Mouse (Mus musculus) olfactory bulb, adult 2 months (tissue): Measurements from ENCODE around the gene Nlrc5. TPM values are rescaled to one million over a fixed set of nuclear protein-coding genes. Genes with fewer than 3 reads are reported as not detected.

Source experiments
- H3K27ac ChIP-seq: fragments of 200-500 bp; 2 replicates; pipeline ENCODE4 v1.5.1; 2012; ENCODE audit warnings: low read depth, low read length; ENCODE audit not compliant: insufficient read depth
- H3K4me1 ChIP-seq: fragments of 200-500 bp; 2 replicates; pipeline ENCODE4 v1.6.1; 2012; ENCODE audit warnings: low read length; ENCODE audit not compliant: control insufficient read depth, insufficient read depth
- H3K4me3 ChIP-seq: fragments of 200-500 bp; 2 replicates; pipeline ENCODE4 v1.5.1; 2012; ENCODE audit warnings: mild to moderate bottlenecking, low read depth, low read length, moderate library complexity; ENCODE audit not compliant: insufficient read depth
- CTCF ChIP-seq: fragments of 200-500 bp; IDR thresholded peaks from 2 replicates; pipeline ENCODE4 v1.5.1; 2012; ENCODE audit warnings: low read depth, mild to moderate bottlenecking, low read length, moderate library complexity; ENCODE audit not compliant: insufficient read depth
- POLR2A ChIP-seq: fragments of 200-500 bp; IDR thresholded peaks from 2 replicates; pipeline ENCODE4 v1.6.1; 2012; ENCODE audit warnings: mild to moderate bottlenecking, low read depth, low read length, moderate library complexity; ENCODE audit not compliant: insufficient read depth
- WGBS: fragments of 180-500 bp; shearing (Covaris S2); methylation state at CpG from one replicate; pipeline ENCODE4 v1.1.7; 2018; 5-methylcytosine and 5-hydroxymethylcytosine counted together
- polyA plus RNA-seq: library from polyadenylated mRNA; stranded (reverse); fragments of >200 nt; gene quantifications from 2 replicates; pipeline ENCODE4 v1.2.4, GENCODE M21; 2012; ENCODE audit warnings: low replicate concordance; ENCODE audit not compliant: missing spikeins, insufficient read depth, insufficient read length

The Nlrc5 gene
- polyA plus RNA-seq, 1 experiment = not detected

GRCm38 (mm10) chr8:94453868-94454488, 19.8 kb downstream of the Nlrc5 start:
- Histone ChIP-seq H3K4me3 (no peak overlapping the region), H3K27ac (no peak overlapping the region), H3K4me1 (no peaks in the 10 kb centered on the region)
- TF ChIP-seq POLR2A (no peak), CTCF (no peak)
- WGBS = 86% methylated on average over 6 of the region's 6 CpGs

- TF ChIP-seq CTCF (no peak), POLR2A (no peak)
- WGBS = 90% methylated on average over 5 of the region's 5 CpGs
- Histone ChIP-seq H3K4me3 (no peak overlapping the region), H3K4me1 (no peaks in the 10 kb centered on the region), H3K27ac (no peak overlapping the region)
These were observed 20.7 kb downstream of the Nlrc5 start for GRCm38 (mm10) chr8:94454905-94455304.

GRCm38 (mm10) chr8:94456071-94456470, 21.9 kb downstream of the Nlrc5 start:
- 90% methylated on average over 5 of the region's 5 CpGs for WGBS
- TF ChIP-seq POLR2A (no peak), CTCF (no peak)
- Histone ChIP-seq H3K27ac (no peak overlapping the region), H3K4me3 (no peak overlapping the region), H3K4me1 (no peaks in the 10 kb centered on the region)

- 52% methylated on average over 2 of the region's 2 CpGs for WGBS
- H3K4me3 ChIP-seq = no peak overlapping the region
- TF ChIP-seq POLR2A (no peak), CTCF (no peak)
- H3K27ac ChIP-seq = no peak overlapping the region
- H3K4me1 ChIP-seq = no peaks in the 10 kb centered on the region
These were observed 24.4 kb downstream of the Nlrc5 start for GRCm38 (mm10) chr8:94458567-94458966.

GRCm38 (mm10) chr8:94469656-94470055, 35.5 kb downstream of the Nlrc5 start:
- no peak overlapping the region for H3K4me3 ChIP-seq
- WGBS = 62% methylated on average over 5 of the region's 5 CpGs
- no peak for TF ChIP-seq POLR2A
- TF ChIP-seq CTCF = no peak

GRCm38 (mm10) chr8:94470794-94471193, 36.6 kb downstream of the Nlrc5 start:
- WGBS = 78% methylated on average over 2 of the region's 2 CpGs
- Histone ChIP-seq H3K4me1 (no peaks in the 10 kb centered on the region), H3K27ac (no peak overlapping the region), H3K4me3 (no peak overlapping the region)
- TF ChIP-seq POLR2A (no peak), CTCF (no peak)

More at GRCm38 (mm10) chr8:94469656-94470055, 35.5 kb downstream of the Nlrc5 start:
- Histone ChIP-seq H3K27ac (no peak overlapping the region), H3K4me1 (no peaks in the 10 kb centered on the region)

- no peak for TF ChIP-seq POLR2A
- no peak for TF ChIP-seq CTCF
- no peak overlapping the region for H3K27ac ChIP-seq
- no peak overlapping the region for H3K4me3 ChIP-seq
- WGBS = 62% methylated on average over 1 of the region's 1 CpGs
- H3K4me1 ChIP-seq = no peaks in the 10 kb centered on the region
These were observed 37.1 kb downstream of the Nlrc5 start for GRCm38 (mm10) chr8:94471281-94471680.

GRCm38 (mm10) chr8:94472741-94473140, 38.6 kb downstream of the Nlrc5 start:
- no peak overlapping the region for H3K27ac ChIP-seq
- H3K4me3 ChIP-seq = no peak overlapping the region
- no peaks in the 10 kb centered on the region for H3K4me1 ChIP-seq
- 86% methylated on average over 8 of the region's 8 CpGs for WGBS
- TF ChIP-seq CTCF = no peak
- no peak for TF ChIP-seq POLR2A

GRCm38 (mm10) chr8:94473431-94473830, 39.3 kb downstream of the Nlrc5 start:
- 86% methylated on average over 21 of the region's 21 CpGs for WGBS
- H3K4me3 ChIP-seq = no peak overlapping the region
- H3K27ac ChIP-seq = no peak overlapping the region
- H3K4me1 ChIP-seq = no peaks in the 10 kb centered on the region
- TF ChIP-seq CTCF (no peak), POLR2A (no peak)

GRCm38 (mm10) chr8:94475786-94476185, 41.6 kb downstream of the Nlrc5 start:
- TF ChIP-seq CTCF (no peak), POLR2A (no peak)
- H3K4me1 ChIP-seq = no peaks in the 10 kb centered on the region
- H3K4me3 ChIP-seq = no peak overlapping the region
- no peak overlapping the region for H3K27ac ChIP-seq
- 76% methylated on average over 8 of the region's 8 CpGs for WGBS
